ENCODE assay signal across 8 mouse cellular contexts in genomic region chr4:138251819-138252218, GRCm38 (mm10). TPM values are rescaled to one million over a fixed set of nuclear protein-coding genes. Genes with fewer than 3 reads are reported as not detected.
A peak's percentile ranks its signal among the peaks of the same experiment; 100 is the strongest.
DNase-seq lines count a peak whose midpoint lies in the region; ATAC-seq lines count a peak whose summit lies in the region.

No protein-coding gene starts in this region.

- peaks cover 22% of the 10 kb centered on the region for H3K4me1 ChIP-seq in lung, embryonic 16.5 days (replicated peaks; ENCODE audit: control insufficient read depth, insufficient read depth, low read length)
- H3K4me1 ChIP-seq in heart, embryonic 14.5 days (ENCODE audit: control insufficient read depth in 2 of 2, insufficient read depth in 2 of 2, low read length in 2 of 2) = peaks cover 17 to 30% of the 10 kb centered on the region in 2 experiments
- peaks cover 38% of the 10 kb centered on the region for H3K4me1 ChIP-seq in midbrain, embryonic 15.5 days

- H3K9me3 ChIP-seq in lung, embryonic 16.5 days (ENCODE audit: control insufficient read depth, low read length) = no peaks in the 10 kb centered on the region
- H3K9me3 ChIP-seq in heart, embryonic 14.5 days (ENCODE audit: control insufficient read depth, low read length) = no peaks in the 10 kb centered on the region
- H3K9me3 ChIP-seq in midbrain, embryonic 15.5 days = no peaks in the 10 kb centered on the region

- H3K27ac ChIP-seq in lung, embryonic 16.5 days (ENCODE audit: low read length) = no peak overlapping the region
- H3K27ac ChIP-seq in heart, embryonic 14.5 days (replicated peaks in 1 of 2; ENCODE audit: control insufficient read depth in 1 of 2, insufficient read depth in 1 of 2, low read depth in 2 of 2, low read length in 2 of 2) = no peak overlapping the region
- no peak overlapping the region for H3K27ac ChIP-seq in midbrain, embryonic 15.5 days

- H3K4me3 ChIP-seq in lung, embryonic 16.5 days (ENCODE audit: low read length) = peak overlapping the region; percentile 19; the same call in 1 of the 2 replicates
- peak overlapping the region; percentile 31 to 58 for H3K4me3 ChIP-seq in heart, embryonic 14.5 days (ENCODE audit: control insufficient read depth in 1 of 2, insufficient read depth in 1 of 2, low read depth in 1 of 2, low read length in 2 of 2)
- peak overlapping the region; percentile 67 for H3K4me3 ChIP-seq in midbrain, embryonic 15.5 days

- no peak overlapping the region for H3K9ac ChIP-seq in lung, embryonic 16.5 days (ENCODE audit: low read length)
- peak overlapping the region; percentile 28 for H3K9ac ChIP-seq in heart, embryonic 14.5 days (ENCODE audit: low read length)
- peak overlapping the region; percentile 63 for H3K9ac ChIP-seq in midbrain, embryonic 15.5 days

- DNase-seq in lung, postnatal 25 days (ENCODE audit: low spot score) = no peak
- peak; percentile 37 to 49 for DNase-seq in cerebellum, postnatal 10 days
- DNase-seq in left cerebral cortex, postnatal 14 days (ENCODE audit: low spot score in 2 of 2) = peak; percentile 39 to 70
- no peak for DNase-seq in gastrocnemius, postnatal 25 days
- no peak for DNase-seq in gastrocnemius, adult 18-20 months (ENCODE audit: low spot score)

- intact Hi-C loops in left cerebral cortex, postnatal 14 days (cut with DNase I) = no loop called here

- peaks cover 12% of the 10 kb centered on the region for H3K27me3 ChIP-seq in lung, embryonic 16.5 days (ENCODE audit: control insufficient read depth, insufficient read depth, low read depth, low read length)
- H3K27me3 ChIP-seq in heart, embryonic 14.5 days (ENCODE audit: control insufficient read depth, insufficient read depth, low read length) = peaks cover 40% of the 10 kb centered on the region
- peaks cover 3% of the 10 kb centered on the region; the same call in 1 of the 2 replicates for H3K27me3 ChIP-seq in midbrain, embryonic 15.5 days (replicated peaks)

- H3K4me2 ChIP-seq in lung, embryonic 16.5 days (ENCODE audit: low read depth, low read length) = peak overlapping the region; percentile 43
- peak overlapping the region; percentile 63 for H3K4me2 ChIP-seq in heart, embryonic 14.5 days (ENCODE audit: low read length)
- peak overlapping the region; percentile 94 for H3K4me2 ChIP-seq in midbrain, embryonic 15.5 days

- peaks cover 9% of the 10 kb centered on the region for H3K36me3 ChIP-seq in lung, embryonic 16.5 days (ENCODE audit: control insufficient read depth, insufficient read depth, low read length)
- H3K36me3 ChIP-seq in heart, embryonic 14.5 days (ENCODE audit: control insufficient read depth, insufficient read depth, low read length) = peaks cover 12% of the 10 kb centered on the region
- H3K36me3 ChIP-seq in midbrain, embryonic 15.5 days (replicated peaks) = no peaks in the 10 kb centered on the region

- ATAC-seq in lung, embryonic 16.5 days (ENCODE audit: low read depth) = peak; percentile 48
- ATAC-seq in heart, embryonic 14.5 days (ENCODE audit: insufficient number of reproducible peaks, insufficient read depth, low FRiP score, low read depth) = no peak
- no peak for ATAC-seq in midbrain, embryonic 15.5 days (replicated peaks)

- under 1% methylated on average over 14 of the region's 14 CpGs for WGBS in lung, embryonic 16.5 days
- under 1% methylated on average over 14 of the region's 14 CpGs for WGBS in heart, embryonic 14.5 days
- under 1% methylated on average over 14 of the region's 14 CpGs for WGBS in midbrain, embryonic 15.5 days

RNA-seq across cellular contexts. Expression of gene Kif17, which starts 1.6 kb away (rescaled TPM):
- 2.9 and 3.0 TPM in 2 replicates for polyA plus RNA-seq in lung, embryonic 16.5 days (2015; fragmentation: Nextera tagmentation; extraction: Ambion mirVana)
- polyA plus RNA-seq in heart, embryonic 14.5 days (2014; fragmentation: Nextera tagmentation; extraction: Ambion mirVana) = 0.16 and 0.58 TPM in 2 replicates
- 10 to 100 TPM; 16.7 to 18.0 TPM for total RNA-seq in left cerebral cortex, postnatal 14 days (2021)
- polyA plus RNA-seq in midbrain, embryonic 15.5 days (2015; fragmentation: Nextera tagmentation; extraction: Ambion mirVana) = 2.8 and 3.8 TPM in 2 replicates
- total RNA-seq in gastrocnemius, postnatal 25 days (2021) = not detected
- total RNA-seq in gastrocnemius, adult 18-20 months (2021) = not detected

RNA-seq across cellular contexts. Expression of gene Sh2d5, which starts 1.6 kb away (rescaled TPM):
- polyA plus RNA-seq in lung, embryonic 16.5 days (2015; fragmentation: Nextera tagmentation; extraction: Ambion mirVana) = 0.20 and 0.25 TPM in 2 replicates
- 0.19 and 0.34 TPM in 2 replicates for polyA plus RNA-seq in heart, embryonic 14.5 days (2014; fragmentation: Nextera tagmentation; extraction: Ambion mirVana)
- total RNA-seq in left cerebral cortex, postnatal 14 days (2021) = 10 to 100 TPM; 35.2 to 37.1 TPM
- polyA plus RNA-seq in midbrain, embryonic 15.5 days (2015; fragmentation: Nextera tagmentation; extraction: Ambion mirVana) = 17.0 and 17.4 TPM in 2 replicates
- under 1 TPM in 1 of 2 experiments, not detected in 1; 0.19 TPM for total RNA-seq in gastrocnemius, postnatal 25 days (2021)
- under 1 TPM in 1 of 2 experiments, not detected in 1; 0.09 TPM for total RNA-seq in gastrocnemius, adult 18-20 months (2021)

RNA-seq across cellular contexts. Expression of gene Hp1bp3, which starts 35.7 kb away (rescaled TPM):
- polyA plus RNA-seq in lung, embryonic 16.5 days (2015; fragmentation: Nextera tagmentation; extraction: Ambion mirVana) = 140 and 166 TPM in 2 replicates
- polyA plus RNA-seq in heart, embryonic 14.5 days (2014; fragmentation: Nextera tagmentation; extraction: Ambion mirVana) = 103 and 108 TPM in 2 replicates
- 100 to 1,000 TPM; 149 to 154 TPM for total RNA-seq in left cerebral cortex, postnatal 14 days (2021)
- polyA plus RNA-seq in midbrain, embryonic 15.5 days (2015; fragmentation: Nextera tagmentation; extraction: Ambion mirVana) = 205 and 219 TPM in 2 replicates
- total RNA-seq in gastrocnemius, postnatal 25 days (2021) = 10 to 100 TPM; 45.5 to 53.0 TPM
- total RNA-seq in gastrocnemius, adult 18-20 months (2021) = 10 to 100 TPM; 56.4 to 66.7 TPM

RNA-seq across cellular contexts. Expression of gene Ddost, which starts 52.7 kb away (rescaled TPM):
- 402 TPM in 2 replicates for polyA plus RNA-seq in lung, embryonic 16.5 days (2015; fragmentation: Nextera tagmentation; extraction: Ambion mirVana)
- 267 and 277 TPM in 2 replicates for polyA plus RNA-seq in heart, embryonic 14.5 days (2014; fragmentation: Nextera tagmentation; extraction: Ambion mirVana)
- total RNA-seq in left cerebral cortex, postnatal 14 days (2021) = 100 to 1,000 TPM in 1 of 2 experiments, 10 to 100 TPM in 1; 96.9 to 101 TPM
- 203 and 212 TPM in 2 replicates for polyA plus RNA-seq in midbrain, embryonic 15.5 days (2015; fragmentation: Nextera tagmentation; extraction: Ambion mirVana)
- 10 to 100 TPM; 30.6 to 37.0 TPM for total RNA-seq in gastrocnemius, postnatal 25 days (2021)
- 10 to 100 TPM; 29.5 to 34.0 TPM for total RNA-seq in gastrocnemius, adult 18-20 months (2021)

Comparison
In these comparisons a context has a peak if more than half of its experiments do, and no peak if none do; other contexts are left out.
1. H3K4me2 ChIP-seq: peak in every context shown above with its lines; median percentile 94 in midbrain, embryonic 15.5 days; 63 in heart, embryonic 14.5 days; 43 in lung, embryonic 16.5 days.
2. DNase-seq: peak in cerebellum, postnatal 10 days (2 of 2) and left cerebral cortex, postnatal 14 days (2 of 2); none in lung, postnatal 25 days (single experiment), gastrocnemius, postnatal 25 days (single experiment) and gastrocnemius, adult 18-20 months (single experiment).
3. RNA of gene Kif17, which starts 1.6 kb away (total RNA-seq): 16.7 to 18.0 TPM in left cerebral cortex, postnatal 14 days; not detected in gastrocnemius, adult 18-20 months and not detected in gastrocnemius, postnatal 25 days; every median in the first group is over 10 times any median in the second.
4. RNA of gene Sh2d5, which starts 1.6 kb away (total RNA-seq): 35.2 to 37.1 TPM in left cerebral cortex, postnatal 14 days; 0.19 TPM in gastrocnemius, postnatal 25 days and 0.09 TPM in gastrocnemius, adult 18-20 months; every median in the first group is over 10 times any median in the second.
5. Peak in every context shown above with its lines, with median percentiles within 50 percentile points of each other: H3K4me3 ChIP-seq.